Mouse (Mus musculus) MEL (cell line): Measurements from ENCODE around the gene Alx3. TPM values are rescaled to one million over a fixed set of nuclear protein-coding genes. Genes with fewer than 3 reads are reported as not detected.
A peak's percentile ranks its signal among the peaks of the same experiment; 100 is the strongest.

Experiments used
- DNase-seq: peaks from one replicate; pipeline ENCODE4 v3.0.0; 2011; ENCODE audit warnings: low read depth, low spot score
- H3K27ac ChIP-seq: 2 replicates; pipeline ENCODE4 v1.5.1; 2012; ENCODE audit warnings: low read depth, mild to moderate bottlenecking, control low read depth, low read length, moderate library complexity; ENCODE audit not compliant: control insufficient read depth
- H3K27me3 ChIP-seq, 2 experiments: fragments of 150-350 bp in 1 of 2; sonication (generic) in 1 of 2; 2 replicates each; pipeline ENCODE4 v1.6.1; 2012; ENCODE audit warnings: low read length in 2 of 2, mild to moderate bottlenecking in 2 of 2, improper control_type of control experiment in 1 of 2, moderate library complexity in 1 of 2; ENCODE audit not compliant: insufficient read depth in 2 of 2, control insufficient read depth in 1 of 2
- H3K36me3 ChIP-seq, 2 experiments: 2 replicates each; pipeline ENCODE4 v1.6.1; 2012 to 2014; ENCODE audit warnings: low read length in 2 of 2, improper control_type of control experiment in 1 of 2, inconsistent platforms in 1 of 2, mild to moderate bottlenecking in 1 of 2; ENCODE audit not compliant: insufficient read depth in 2 of 2, control insufficient read depth in 1 of 2
- H3K4me1 ChIP-seq, 2 experiments: fragments of 150-350 bp in 1 of 2; sonication (generic) in 1 of 2; 2 replicates each; pipeline ENCODE4 v1.6.1; 2012; ENCODE audit warnings: low read length in 2 of 2, improper control_type of control experiment in 1 of 2, mild to moderate bottlenecking in 1 of 2; ENCODE audit not compliant: insufficient read depth in 2 of 2, control insufficient read depth in 1 of 2
- H3K4me3 ChIP-seq, 2 experiments: fragments of 150-350 bp in 1 of 2; sonication (generic) in 1 of 2; 2 replicates each; pipeline ENCODE4 v1.5.1; 2012; ENCODE audit warnings: low read depth in 2 of 2, low read length in 2 of 2, mild to moderate bottlenecking in 2 of 2, moderate library complexity in 2 of 2, control low read depth in 1 of 2, improper control_type of control experiment in 1 of 2; ENCODE audit not compliant: control insufficient read depth in 1 of 2, insufficient read depth in 1 of 2
- H3K79me2 ChIP-seq: 2 replicates; pipeline ENCODE4 v1.6.1; 2012; ENCODE audit warnings: mild to moderate bottlenecking, low read length, moderate library complexity; ENCODE audit not compliant: control insufficient read depth, poor library complexity, insufficient read depth
- H3K9ac ChIP-seq: 2 replicates; pipeline ENCODE4 v1.6.1; 2012; ENCODE audit warnings: low read depth, mild to moderate bottlenecking, control low read depth, low read length, moderate library complexity; ENCODE audit not compliant: control insufficient read depth, poor library complexity, severe bottlenecking
- H3K9me3 ChIP-seq: fragments of 150-350 bp; sonication (generic); replicated peaks from 2 replicates; pipeline ENCODE4 v1.6.1; 2012; ENCODE audit warnings: mild to moderate bottlenecking, low read length, improper control_type of control experiment, moderate library complexity; ENCODE audit not compliant: insufficient read depth
- CHD2 ChIP-seq: IDR thresholded peaks from 2 replicates; pipeline ENCODE4 v1.6.1; 2011; ENCODE audit warnings: low read length, improper control_type of control experiment
- ELF1 ChIP-seq: IDR thresholded peaks from 2 replicates; pipeline ENCODE4 v1.6.1; 2014; ENCODE audit warnings: low read depth, mild to moderate bottlenecking, inconsistent platforms, low read length, improper control_type of control experiment, moderate library complexity
- GABPA ChIP-seq: IDR thresholded peaks from 2 replicates; pipeline ENCODE4 v1.6.1; 2012; ENCODE audit warnings: low read depth, mild to moderate bottlenecking, inconsistent platforms, low read length, improper control_type of control experiment, moderate library complexity
- JUND ChIP-seq: IDR thresholded peaks from 2 replicates; pipeline ENCODE4 v1.6.1; 2011; ENCODE audit warnings: low read depth, mild to moderate bottlenecking, improper control_type of control experiment, low read length
- MAZ ChIP-seq: IDR thresholded peaks from 2 replicates; pipeline ENCODE4 v1.6.1; 2012; ENCODE audit warnings: low read depth, mild to moderate bottlenecking, inconsistent platforms, low read length, improper control_type of control experiment
- MXI1 ChIP-seq: IDR thresholded peaks from 2 replicates; pipeline ENCODE4 v1.6.1; 2011; ENCODE audit warnings: mild to moderate bottlenecking, low read depth, low read length, improper control_type of control experiment
- POLR2A ChIP-seq, 2 experiments: IDR thresholded peaks; 2 replicates each; pipeline ENCODE4 v1.6.1; 2011 to 2012; ENCODE audit warnings: low read length in 2 of 2, mild to moderate bottlenecking in 2 of 2, control low read depth in 1 of 2, improper control_type of control experiment in 1 of 2, low read depth in 1 of 2, moderate library complexity in 1 of 2; ENCODE audit not compliant: control insufficient read depth in 1 of 2, insufficient read depth in 1 of 2, poor library complexity in 1 of 2
- RAD21 ChIP-seq: IDR thresholded peaks from 2 replicates; pipeline ENCODE4 v1.6.1; 2011; ENCODE audit warnings: mild to moderate bottlenecking, low read depth, low read length, improper control_type of control experiment
- RCOR1 ChIP-seq: IDR thresholded peaks from 2 replicates; pipeline ENCODE4 v1.6.1; 2012; ENCODE audit warnings: low read depth, mild to moderate bottlenecking, inconsistent platforms, low read length, improper control_type of control experiment
- SIN3A ChIP-seq: IDR thresholded peaks from 2 replicates; pipeline ENCODE4 v1.6.1; 2012; ENCODE audit warnings: low read length, improper control_type of control experiment, inconsistent platforms
- TAL1 ChIP-seq: IDR thresholded peaks from 2 replicates; pipeline ENCODE4 v1.6.1; 2012; ENCODE audit warnings: mild to moderate bottlenecking, inconsistent platforms, low read length, moderate library complexity, mixed read lengths
- TBP ChIP-seq: IDR thresholded peaks from 2 replicates; pipeline ENCODE4 v1.8.0; 2011; ENCODE audit warnings: low read depth, low read length, improper control_type of control experiment
- USF2 ChIP-seq, 2 experiments: IDR thresholded peaks; 2 replicates each; pipeline ENCODE4 v1.6.1; 2011 to 2012; ENCODE audit warnings: improper control_type of control experiment in 2 of 2, low read length in 2 of 2, borderline replicate concordance in 1 of 2, inconsistent platforms in 1 of 2, low read depth in 1 of 2, mild to moderate bottlenecking in 1 of 2; ENCODE audit not compliant: insufficient read depth in 1 of 2
- ZKSCAN1 ChIP-seq: IDR thresholded peaks from 2 replicates; pipeline ENCODE4 v1.6.1; 2012; ENCODE audit warnings: low read depth, mild to moderate bottlenecking, inconsistent platforms, low read length, improper control_type of control experiment, moderate library complexity
- ZNF384 ChIP-seq: IDR thresholded peaks from 2 replicates; pipeline ENCODE4 v1.6.1; 2012; ENCODE audit warnings: low read depth, mild to moderate bottlenecking, inconsistent platforms, low read length, improper control_type of control experiment
- polyA plus RNA-seq, 2 experiments: library from polyadenylated mRNA; stranded (reverse) in 1 of 2; unstranded in 1 of 2; fragments of >175 nt in 1 of 2; fragments of >200 nt in 1 of 2; gene quantifications; 2 replicates each; pipeline versions ENCODE4 v1.2.1 to v1.2.4; 2012; ENCODE audit warnings: low replicate concordance in 2 of 2, low read depth in 1 of 2; ENCODE audit not compliant: insufficient read length in 2 of 2, insufficient read depth in 1 of 2, missing spikeins in 1 of 2
- total RNA-seq: library from RNA; depleted of rRNA; stranded (reverse); fragments of 300-350 nt; gene quantifications from 2 replicates; pipeline ENCODE4 v1.2.3, GENCODE M21; 2012

Alx3 gene
- total and polyA plus RNA-seq, 3 experiments: not detected

GRCm38 (mm10) chr3:107629411-107629810 lies 34.6 kb downstream of the Alx3 start:
- TF ChIP-seq GABPA: no peak
- no peak for TF ChIP-seq RCOR1
- no peak for TF ChIP-seq MXI1
- TF ChIP-seq ELF1: no peak
- TF ChIP-seq RAD21: no peak
- TF ChIP-seq POLR2A (IDR thresholded peaks at IDR 0.05; ENCODE audit: control insufficient read depth in 1 of 2, insufficient read depth in 1 of 2, low read depth in 1 of 2, low read length in 2 of 2, poor library complexity in 1 of 2): no peak
- no peak for TF ChIP-seq MAZ
- no peak for TF ChIP-seq CHD2
- no peak for TF ChIP-seq ZNF384
- TF ChIP-seq TAL1: no peak
- TF ChIP-seq ZKSCAN1: no peak
- no peak for TF ChIP-seq JUND
- no peak for TF ChIP-seq TBP
- H3K36me3 ChIP-seq: peaks cover 3 to 6% of the 10 kb centered on the region in 2 experiments; a peak in 3 of 4 replicates
- no peak overlapping the region for H3K4me3 ChIP-seq

GRCm38 (mm10) chr3:107630682-107631522 lies 36.1 kb downstream of the Alx3 start, which contains the start of gene Gm10961:
TSS of gene Gm10961 (plus strand) at chr3:107631322.
- H3K9ac ChIP-seq: peak within 1 kb of the TSS; percentile 93
- H3K27ac ChIP-seq: peak within 1 kb of the TSS; percentile 72
- H3K36me3 ChIP-seq: peaks cover 2 to 6% of the 10 kb centered on the region in 2 experiments; a peak in 3 of 4 replicates
- TF ChIP-seq USF2 (IDR thresholded peaks at IDR 0.05; ENCODE audit: borderline replicate concordance in 1 of 2, insufficient read depth in 1 of 2, low read depth in 1 of 2, low read length in 2 of 2) (no peak), GABPA (no peak), MXI1 (no peak), MAZ (no peak), SIN3A (no peak)
- peak; percentile 47 for DNase-seq
- H3K79me2 ChIP-seq: peaks cover 6% of the 10 kb centered on the region
- H3K9me3 ChIP-seq: no peaks in the 10 kb centered on the region
- peaks cover 0 to 14% of the 10 kb centered on the region in 2 experiments; a peak in 3 of 4 replicates for H3K4me1 ChIP-seq
- H3K27me3 ChIP-seq: peaks cover 0 to 8% of the 10 kb centered on the region in 2 experiments; a peak in 1 of 4 replicates
- H3K4me3 ChIP-seq: peak within 1 kb of the TSS; percentile 65 to 81

More at GRCm38 (mm10) chr3:107629411-107629810, 34.6 kb downstream of the Alx3 start:
- no peak for DNase-seq
- Histone ChIP-seq H3K79me2 (peaks cover 6% of the 10 kb centered on the region), H3K4me1 (peaks cover 0 to 14% of the 10 kb centered on the region in 2 experiments; a peak in 3 of 4 replicates), H3K27ac (no peak overlapping the region), H3K9me3 (no peaks in the 10 kb centered on the region), H3K27me3 (no peaks in the 10 kb centered on the region), H3K9ac (no peak overlapping the region)
